In genomic region chr6:11933403-11933802, GRCm38 (mm10) we compare ENCODE assay signal across 16 mouse cellular contexts. TPM values are rescaled to one million over a fixed set of nuclear protein-coding genes. Genes with fewer than 3 reads are reported as not detected.
DNase-seq lines count a peak whose midpoint lies in the region; ATAC-seq lines count a peak whose summit lies in the region.
"Had no signal": no experiment of that assay in that cellular context is flagged by ENCODE, and none has a peak within 500 bp of the region (broad histone marks: within the 10 kb centered on the region; RNA-seq: fewer than 3 reads in every experiment).

No protein-coding gene starts in this region.

- peaks cover 49% of the 10 kb centered on the region for H3K36me3 ChIP-seq in midbrain, embryonic 10.5 days

- DNase-seq in cerebellum, postnatal 14 days: peak; percentile 24 to 32
- DNase-seq in cerebellum, adult 11-12 months: no peak
- DNase-seq in midbrain, embryonic 10.5 days (ENCODE audit: low spot score): no peak
- DNase-seq: adrenal gland, adult 2 months; adrenal gland, postnatal 10 days; adrenal gland, postnatal 25 days; cerebellum, adult 11 months; cerebellum, adult 2 months; cerebellum, adult 9-10 months; forebrain, postnatal 0 days had no signal

- 0 out of 2 replicates have a peak, but pooled peaks have one; percentile 45 for ATAC-seq in common myeloid progenitor, adult 5-6 weeks (replicated peaks; ENCODE audit: low read depth, poor library complexity, severe bottlenecking)
- ATAC-seq in megakaryocyte-erythroid progenitor cell, adult 5-6 weeks (replicated peaks; ENCODE audit: low FRiP score, low TSS enrichment, poor library complexity, severe bottlenecking): 0 out of 2 replicates have a peak, but pooled peaks have one; percentile 60
- ATAC-seq: forebrain, embryonic 13.5 days; forebrain, embryonic 15.5 days; forebrain, postnatal 0 days had no signal

- H3K9me3 ChIP-seq in midbrain, embryonic 10.5 days (replicated peaks): no peaks in the 10 kb centered on the region
- H3K9me3 ChIP-seq: embryonic facial prominence, embryonic 10.5 days; embryonic facial prominence, embryonic 12.5 days; forebrain, embryonic 13.5 days; forebrain, embryonic 15.5 days had no signal

- no peak overlapping the region for H3K4me3 ChIP-seq in midbrain, embryonic 10.5 days
- H3K4me3 ChIP-seq: embryonic facial prominence, embryonic 10.5 days; embryonic facial prominence, embryonic 12.5 days; forebrain, embryonic 13.5 days; forebrain, embryonic 15.5 days had no signal

- no peaks in the 10 kb centered on the region for H3K4me1 ChIP-seq in midbrain, embryonic 10.5 days
- H3K4me1 ChIP-seq: embryonic facial prominence, embryonic 10.5 days had no signal

- no peak overlapping the region for H3K27ac ChIP-seq in midbrain, embryonic 10.5 days (replicated peaks)
- H3K27ac ChIP-seq: embryonic facial prominence, embryonic 10.5 days; embryonic facial prominence, embryonic 12.5 days; forebrain, embryonic 13.5 days; forebrain, embryonic 15.5 days had no signal

- WGBS in midbrain, embryonic 10.5 days: 93% methylated on average over 7 of the region's 7 CpGs

- H3K27me3 ChIP-seq in midbrain, embryonic 10.5 days (ENCODE audit: low read depth, poor library complexity, severe bottlenecking): no peaks in the 10 kb centered on the region
- H3K27me3 ChIP-seq: embryonic facial prominence, embryonic 12.5 days; forebrain, embryonic 13.5 days; forebrain, embryonic 15.5 days had no signal

RNA-seq across cellular contexts. Expression of gene Phf14, which starts 25.8 kb away (rescaled TPM):
- 146 and 162 TPM in 2 replicates for total RNA-seq in common myeloid progenitor, adult 5-6 weeks (2017)
- total RNA-seq in megakaryocyte-erythroid progenitor cell, adult 5-6 weeks (2014; fragmentation: Nextera tagmentation): 88.7 and 115 TPM in 2 replicates
- total RNA-seq in megakaryocyte-erythroid progenitor cell, adult 5-6 weeks (2017): 96.0 and 119 TPM in 2 replicates
- polyA plus RNA-seq in midbrain, embryonic 10.5 days (2016; fragmentation: Nextera tagmentation; extraction: Ambion mirVana): 65.3 and 70.6 TPM in 2 replicates

RNA-seq across cellular contexts. Expression of gene Ndufa4, which starts 26.1 kb away (rescaled TPM):
- 332 and 475 TPM in 2 replicates for total RNA-seq in common myeloid progenitor, adult 5-6 weeks (2017)
- total RNA-seq in megakaryocyte-erythroid progenitor cell, adult 5-6 weeks (2014; fragmentation: Nextera tagmentation): 526 and 547 TPM in 2 replicates
- 358 and 362 TPM in 2 replicates for total RNA-seq in megakaryocyte-erythroid progenitor cell, adult 5-6 weeks (2017)
- polyA plus RNA-seq in midbrain, embryonic 10.5 days (2016; fragmentation: Nextera tagmentation; extraction: Ambion mirVana): 798 and 836 TPM in 2 replicates

Comparison
In these comparisons a context has a peak if more than half of its experiments do, and no peak if none do; other contexts are left out.
1. DNase-seq: peak in cerebellum, postnatal 14 days (2 of 2); none in cerebellum, adult 11-12 months (single experiment) and midbrain, embryonic 10.5 days (single experiment).